Mouse (Mus musculus): ENCODE data around the gene Lifr. TPM values are rescaled to one million over a fixed set of nuclear protein-coding genes. Genes with fewer than 3 reads are reported as not detected.
A peak's percentile ranks its signal among the peaks of the same experiment; 100 is the strongest.

The Lifr gene
- polyA plus RNA-seq, 1 experiment, result 11.8 TPM

- no peak for TF ChIP-seq CTCF (IDR thresholded peaks at IDR 0.05; ENCODE audit: borderline replicate concordance, extremely low read depth, insufficient read depth, insufficient read length)
- no peak for TF ChIP-seq POLR2A (IDR thresholded peaks at IDR 0.05; ENCODE audit: borderline replicate concordance, extremely low read depth, insufficient read depth, insufficient read length, poor library complexity, severe bottlenecking)
Measured at GRCm38 (mm10) chr15:7063521-7064240, 26.7 kb upstream of the Lifr start.

GRCm38 (mm10) chr15:7064992-7065523 is 25.4 kb upstream of the Lifr start:
- DNase-seq (ENCODE audit: low read depth), result no peak
- TF ChIP-seq CTCF (IDR thresholded peaks at IDR 0.05; ENCODE audit: borderline replicate concordance, extremely low read depth, insufficient read depth, insufficient read length) (no peak), POLR2A (IDR thresholded peaks at IDR 0.05; ENCODE audit: borderline replicate concordance, extremely low read depth, insufficient read depth, insufficient read length, poor library complexity, severe bottlenecking) (no peak)

More at GRCm38 (mm10) chr15:7063521-7064240, 26.7 kb upstream of the Lifr start:
- DNase-seq (ENCODE audit: low read depth), result peak; percentile 30

- no peak for TF ChIP-seq POLR2A (IDR thresholded peaks at IDR 0.05; ENCODE audit: borderline replicate concordance, extremely low read depth, insufficient read depth, insufficient read length, poor library complexity, severe bottlenecking)
- TF ChIP-seq CTCF (IDR thresholded peaks at IDR 0.05; ENCODE audit: borderline replicate concordance, extremely low read depth, insufficient read depth, insufficient read length), result no peak
- DNase-seq (ENCODE audit: low read depth), result no peak
Measured at GRCm38 (mm10) chr15:7065624-7066023, 24.8 kb upstream of the Lifr start.

- no peak for DNase-seq (ENCODE audit: low read depth)
- TF ChIP-seq POLR2A (IDR thresholded peaks at IDR 0.05; ENCODE audit: borderline replicate concordance, extremely low read depth, insufficient read depth, insufficient read length, poor library complexity, severe bottlenecking) (no peak), CTCF (IDR thresholded peaks at IDR 0.05; ENCODE audit: borderline replicate concordance, extremely low read depth, insufficient read depth, insufficient read length) (no peak)
Measured at GRCm38 (mm10) chr15:7066752-7067151, 23.7 kb upstream of the Lifr start.

DNA sequence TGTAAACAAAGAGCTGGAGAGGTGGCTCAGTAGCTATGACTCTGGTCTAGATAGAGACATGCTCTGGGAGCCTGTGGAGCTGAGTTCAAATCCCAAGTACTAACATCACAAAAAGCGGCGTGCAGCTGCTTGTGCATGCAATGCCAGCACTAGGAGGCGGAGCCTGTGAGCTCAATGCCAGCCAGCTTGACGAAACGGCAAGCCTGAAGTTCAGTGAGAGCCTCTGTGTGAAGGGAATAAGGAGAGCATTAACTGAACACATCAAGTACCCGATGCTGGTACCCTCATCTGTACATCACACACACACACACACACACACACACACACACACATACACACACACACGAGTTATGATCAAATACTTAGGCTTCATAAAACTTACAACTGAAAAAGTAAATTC is 21.0 kb upstream of the Lifr start:
- no peak for TF ChIP-seq CTCF (IDR thresholded peaks at IDR 0.05; ENCODE audit: borderline replicate concordance, extremely low read depth, insufficient read depth, insufficient read length)
- no peak for TF ChIP-seq POLR2A (IDR thresholded peaks at IDR 0.05; ENCODE audit: borderline replicate concordance, extremely low read depth, insufficient read depth, insufficient read length, poor library complexity, severe bottlenecking)
- peak; percentile 53 for DNase-seq (ENCODE audit: low read depth)

GRCm38 (mm10) chr15:7070199-7070794 is 20.1 kb upstream of the Lifr start:
- DNase-seq (ENCODE audit: low read depth), result no peak
- TF ChIP-seq CTCF (IDR thresholded peaks at IDR 0.05; ENCODE audit: borderline replicate concordance, extremely low read depth, insufficient read depth, insufficient read length), result no peak

GRCm38 (mm10) chr15:7073269-7073668 is 17.1 kb upstream of the Lifr start:
- no peak for TF ChIP-seq POLR2A (IDR thresholded peaks at IDR 0.05; ENCODE audit: borderline replicate concordance, extremely low read depth, insufficient read depth, insufficient read length, poor library complexity, severe bottlenecking)
- no peak for TF ChIP-seq CTCF (IDR thresholded peaks at IDR 0.05; ENCODE audit: borderline replicate concordance, extremely low read depth, insufficient read depth, insufficient read length)
- DNase-seq (ENCODE audit: low read depth), result no peak

GRCm38 (mm10) chr15:7075185-7075584 is 15.2 kb upstream of the Lifr start:
- peak; percentile 71 for DNase-seq (ENCODE audit: low read depth)
- no peak for TF ChIP-seq POLR2A (IDR thresholded peaks at IDR 0.05; ENCODE audit: borderline replicate concordance, extremely low read depth, insufficient read depth, insufficient read length, poor library complexity, severe bottlenecking)
- no peak for TF ChIP-seq CTCF (IDR thresholded peaks at IDR 0.05; ENCODE audit: borderline replicate concordance, extremely low read depth, insufficient read depth, insufficient read length)

DNA sequence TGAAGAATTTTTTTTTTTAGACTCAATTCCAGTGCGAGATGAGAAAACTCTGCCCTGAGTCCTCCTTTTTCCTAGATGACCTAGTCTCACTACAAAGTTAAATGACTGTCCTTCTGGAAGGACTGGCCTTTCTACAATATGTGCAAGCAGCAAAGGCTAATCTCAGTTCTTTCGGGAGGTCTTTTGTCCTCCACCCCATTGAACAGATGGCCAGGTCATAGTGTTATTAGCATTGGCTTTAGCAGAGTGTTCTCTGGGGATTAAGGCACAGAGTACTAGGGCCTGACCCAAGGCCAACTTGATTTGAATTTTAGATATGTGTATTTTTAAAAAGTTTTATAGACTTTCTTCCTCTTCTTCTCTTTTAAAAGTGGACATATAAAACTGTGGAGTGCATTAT is 12.1 kb upstream of the Lifr start:
- no peak for TF ChIP-seq CTCF (IDR thresholded peaks at IDR 0.05; ENCODE audit: borderline replicate concordance, extremely low read depth, insufficient read depth, insufficient read length)
- no peak for TF ChIP-seq POLR2A (IDR thresholded peaks at IDR 0.05; ENCODE audit: borderline replicate concordance, extremely low read depth, insufficient read depth, insufficient read length, poor library complexity, severe bottlenecking)
- no peak for DNase-seq (ENCODE audit: low read depth)

GRCm38 (mm10) chr15:7079631-7080337 is 10.6 kb upstream of the Lifr start:
- no peak for TF ChIP-seq CTCF (IDR thresholded peaks at IDR 0.05; ENCODE audit: borderline replicate concordance, extremely low read depth, insufficient read depth, insufficient read length)
- TF ChIP-seq POLR2A (IDR thresholded peaks at IDR 0.05; ENCODE audit: borderline replicate concordance, extremely low read depth, insufficient read depth, insufficient read length, poor library complexity, severe bottlenecking), result no peak
- DNase-seq (ENCODE audit: low read depth), result no peak

DNA sequence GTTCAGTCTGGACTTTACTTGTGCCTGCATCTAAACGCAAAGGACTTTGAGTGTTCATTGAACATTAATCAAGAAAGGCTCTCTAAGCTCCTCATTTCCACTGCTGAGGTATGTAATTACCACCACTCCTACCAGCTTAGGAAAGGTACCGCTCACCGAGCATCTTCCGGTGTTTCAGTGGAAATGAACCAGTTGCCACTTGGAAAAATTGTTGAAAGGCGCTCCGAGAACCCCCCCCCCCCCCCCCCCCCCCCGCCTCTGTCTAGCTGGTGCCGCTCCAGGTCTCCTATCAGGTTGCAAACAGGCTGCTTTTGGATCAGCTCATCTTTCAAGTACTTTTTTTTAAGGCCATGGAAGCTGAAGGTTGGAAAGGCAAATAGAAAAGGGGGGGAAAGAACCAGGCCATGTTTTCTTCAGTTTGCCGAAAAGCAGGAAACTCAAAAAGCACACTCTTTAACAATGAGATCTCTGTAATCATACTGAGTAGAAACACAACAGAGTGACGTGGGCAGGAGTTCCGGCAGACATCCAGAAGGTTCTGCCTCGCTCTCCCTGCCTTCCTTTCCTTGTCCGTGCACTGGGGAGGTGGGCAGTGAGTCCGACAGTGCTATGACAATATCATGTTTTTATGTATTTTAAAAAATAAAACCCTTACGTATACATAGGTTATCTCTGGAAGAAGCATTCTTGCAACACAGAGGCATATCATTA is 9.3 kb upstream of the Lifr start:
- no peak for TF ChIP-seq POLR2A (IDR thresholded peaks at IDR 0.05; ENCODE audit: borderline replicate concordance, extremely low read depth, insufficient read depth, insufficient read length, poor library complexity, severe bottlenecking)
- TF ChIP-seq CTCF (IDR thresholded peaks at IDR 0.05; ENCODE audit: borderline replicate concordance, extremely low read depth, insufficient read depth, insufficient read length), result no peak
- no peak for DNase-seq (ENCODE audit: low read depth)

Measured in brain, embryonic 14.5 days (tissue).